Mouse (Mus musculus) midbrain, postnatal 0 days (tissue): ENCODE measurements at regions not wholly inside any gene's neighbourhood (a gene's known extent, or its start where the extent isn't known, plus 50 kb on each side); places are given as distances from the start of the nearest gene placed in this dataset.

Source experiments
- ATAC-seq: fragments of 200-750 bp; cut with Nextera tagmentation; 2 replicates; pipeline ENCODE4 v1.8.0; 2017; ENCODE audit warnings: moderate number of reproducible peaks, mild to moderate bottlenecking, moderate TSS enrichment, moderate library complexity; ENCODE audit not compliant: low FRiP score
- DNase-seq: peaks from one replicate; pipeline ENCODE4 v3.0.0-alpha.2; 2015; ENCODE audit warnings: low spot score
- H3K27ac ChIP-seq: fragments of 300-500 bp; sonication (generic); 2 replicates; pipeline ENCODE4 v1.5.1; 2014; ENCODE audit warnings: low read depth, mild to moderate bottlenecking, low read length, mixed read lengths
- H3K27me3 ChIP-seq: fragments of 300-500 bp; sonication (generic); 2 replicates; pipeline ENCODE4 v1.6.1; 2014; ENCODE audit warnings: low read length, control low read depth, mixed read lengths; ENCODE audit not compliant: insufficient read depth
- H3K36me3 ChIP-seq: fragments of 300-500 bp; sonication (generic); 2 replicates; pipeline ENCODE4 v1.6.1; 2014; ENCODE audit warnings: low read length, control low read depth, mixed read lengths; ENCODE audit not compliant: insufficient read depth
- H3K4me1 ChIP-seq: fragments of 300-500 bp; sonication (generic); 2 replicates; pipeline ENCODE4 v1.6.1; 2014; ENCODE audit warnings: mild to moderate bottlenecking, control low read depth, antibody characterized with exemption, low read length, mixed read lengths; ENCODE audit not compliant: insufficient read depth
- H3K4me2 ChIP-seq: fragments of 300-500 bp; sonication (generic); 2 replicates; pipeline ENCODE4 v1.6.1; 2014; ENCODE audit warnings: low read depth, mild to moderate bottlenecking, low read length, mixed read lengths; ENCODE audit not compliant: poor library complexity, severe bottlenecking
- H3K4me3 ChIP-seq: fragments of 300-500 bp; sonication (generic); 2 replicates; pipeline ENCODE4 v1.5.1; 2014; ENCODE audit warnings: low read depth, mild to moderate bottlenecking, low read length, moderate library complexity
- H3K9ac ChIP-seq: fragments of 300-500 bp; sonication (generic); replicated peaks from 2 replicates; pipeline ENCODE4 v1.6.1; 2014; ENCODE audit warnings: mild to moderate bottlenecking, low read length, moderate library complexity, mixed read lengths; ENCODE audit not compliant: poor library complexity, severe bottlenecking
- H3K9me3 ChIP-seq: fragments of 300-500 bp; sonication (generic); 2 replicates; pipeline ENCODE4 v1.6.1; 2016; ENCODE audit warnings: low read length, control low read depth
- CTCF ChIP-seq: IDR thresholded peaks from 2 replicates; pipeline ENCODE4 v1.5.1; 2016; ENCODE audit warnings: antibody characterized with exemption, mild to moderate bottlenecking
- WGBS: fragments of 180-500 bp; shearing (Covaris S2); extraction: QIAGEN DNeasy Blood & Tissue Kit; methylation state at CpG from one replicate; pipeline ENCODE4 v1.1.7; 2014; 5-methylcytosine and 5-hydroxymethylcytosine counted together

DNA sequence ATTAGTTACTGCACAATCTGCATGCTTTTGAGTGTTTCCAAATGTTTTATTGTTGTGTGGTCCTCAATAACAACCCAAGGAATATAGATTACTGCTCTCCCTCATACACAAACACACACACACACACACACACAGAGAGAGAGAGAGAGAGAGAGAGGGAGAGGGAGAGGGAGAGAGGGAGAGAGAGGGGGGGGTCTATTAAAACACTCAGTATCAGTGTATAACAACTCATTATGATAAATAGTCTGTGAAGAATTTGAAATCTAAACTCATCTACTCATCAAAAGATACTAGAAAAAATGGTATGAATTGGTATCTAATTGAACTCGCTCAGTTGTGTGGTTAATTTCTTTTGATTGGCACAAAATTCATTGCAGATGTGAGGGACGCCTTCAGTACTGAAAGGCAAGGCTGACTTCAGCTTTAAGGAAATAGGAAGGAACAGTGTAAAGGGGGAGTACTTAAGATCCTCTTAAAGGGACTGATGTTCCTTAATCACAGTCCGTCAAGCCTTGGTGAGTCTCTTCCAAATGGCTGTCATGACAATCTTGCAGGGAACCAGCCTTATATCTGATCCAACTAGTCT is 72.6 kb upstream of the Npy2r start:
- DNase-seq (no peak), ATAC-seq (no peak)
- Histone ChIP-seq H3K4me2 (no peak overlapping the region), H3K27me3 (no peaks in the 10 kb centered on the region), H3K9me3 (no peaks in the 10 kb centered on the region), H3K9ac (no peak overlapping the region), H3K4me1 (no peaks in the 10 kb centered on the region), H3K36me3 (no peaks in the 10 kb centered on the region), H3K4me3 (no peak overlapping the region), H3K27ac (no peak overlapping the region)
- no peak for TF ChIP-seq CTCF
- 87% methylated on average over 3 of the region's 3 CpGs for WGBS

DNA sequence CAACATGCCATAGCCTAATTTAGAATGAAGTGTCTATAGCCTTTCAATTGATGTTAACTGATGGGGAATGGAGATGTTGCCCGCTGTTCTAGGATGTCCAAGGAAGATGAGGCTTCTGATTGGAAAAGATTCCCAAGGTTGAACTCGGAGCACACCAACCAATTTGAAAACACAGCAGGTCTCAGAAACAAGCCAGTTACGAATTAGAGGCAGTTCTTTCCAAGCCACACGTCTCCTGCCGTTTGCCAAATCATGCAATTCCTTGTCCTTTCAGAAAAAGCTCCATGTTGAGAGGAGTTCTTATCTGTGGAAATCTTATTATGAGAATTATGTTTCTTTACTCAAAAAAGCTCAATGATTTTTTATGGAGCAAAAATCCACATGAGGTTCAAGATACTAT is 71.5 kb upstream of the Npy2r start:
- 69% methylated on average over 5 of the region's 5 CpGs for WGBS

DNA sequence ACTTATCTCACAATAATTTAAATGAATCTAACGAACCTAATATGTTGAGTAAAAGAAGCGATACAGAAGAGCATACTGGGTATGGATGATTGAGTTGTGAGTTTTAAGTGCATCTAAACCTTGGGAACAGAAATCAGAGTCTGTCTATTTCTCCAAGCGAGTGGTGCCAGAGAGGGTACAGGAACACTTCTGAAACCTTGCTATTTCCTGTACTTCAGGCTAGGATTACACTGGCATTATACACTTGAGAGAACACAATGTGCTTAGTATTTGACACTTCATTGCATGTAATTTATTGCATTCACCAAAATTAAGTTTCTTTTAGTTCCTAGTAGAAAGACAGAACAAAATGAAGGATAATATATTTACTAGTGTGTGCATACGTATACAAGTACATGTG is 54.0 kb upstream of the Npy2r start:
- DNase-seq (no peak), ATAC-seq (no peak)
- Histone ChIP-seq H3K27me3 (no peaks in the 10 kb centered on the region), H3K4me1 (no peaks in the 10 kb centered on the region), H3K27ac (no peak overlapping the region), H3K4me2 (no peak overlapping the region), H3K9ac (no peak overlapping the region), H3K4me3 (no peak overlapping the region), H3K36me3 (no peaks in the 10 kb centered on the region), H3K9me3 (no peaks in the 10 kb centered on the region)
- 89% methylated on average over 4 of the region's 4 CpGs for WGBS
- no peak for TF ChIP-seq CTCF

More for the DNA sequence above, 71.5 kb upstream of the Npy2r start:
- H3K36me3 ChIP-seq: no peaks in the 10 kb centered on the region
- H3K9ac ChIP-seq: no peak overlapping the region
- H3K4me1 ChIP-seq: no peaks in the 10 kb centered on the region
- no peaks in the 10 kb centered on the region for H3K9me3 ChIP-seq
- DNase-seq (peak; percentile 5), ATAC-seq (no peak)
- H3K27ac ChIP-seq: no peak overlapping the region
- H3K4me2 ChIP-seq: no peak overlapping the region
- TF ChIP-seq CTCF: no peak
- H3K4me3 ChIP-seq: no peak overlapping the region
- H3K27me3 ChIP-seq: no peaks in the 10 kb centered on the region

DNA sequence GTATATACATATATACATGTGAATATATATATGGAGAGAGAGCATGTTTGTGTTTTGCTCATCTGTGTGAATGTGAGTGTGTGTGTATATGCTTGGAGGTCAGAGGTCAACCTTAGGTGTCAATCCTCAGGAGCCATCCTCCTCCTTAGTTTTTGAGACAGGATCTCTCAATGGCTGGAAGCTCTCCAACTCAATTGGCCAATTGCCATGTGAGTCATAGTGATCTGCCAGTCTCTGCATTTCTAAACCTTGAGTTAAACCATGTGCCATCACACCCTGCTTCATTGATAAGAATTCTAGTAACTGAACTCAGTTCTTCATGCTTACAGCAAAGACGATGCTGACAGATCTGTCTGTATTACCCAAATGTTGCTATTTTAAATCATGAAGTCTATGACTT is 50.8 kb upstream of the Npy2r start:
- Histone ChIP-seq H3K4me2 (no peak overlapping the region), H3K27ac (no peak overlapping the region), H3K4me1 (no peaks in the 10 kb centered on the region), H3K9me3 (no peaks in the 10 kb centered on the region), H3K27me3 (no peaks in the 10 kb centered on the region), H3K9ac (no peak overlapping the region), H3K36me3 (no peaks in the 10 kb centered on the region), H3K4me3 (no peak overlapping the region)
- DNase-seq (no peak), ATAC-seq (no peak)
- TF ChIP-seq CTCF: no peak
- 90% methylated on average over 1 of the region's 1 CpGs for WGBS
